Mouse (Mus musculus): Measurements from ENCODE around the gene Caap1.

DNA sequence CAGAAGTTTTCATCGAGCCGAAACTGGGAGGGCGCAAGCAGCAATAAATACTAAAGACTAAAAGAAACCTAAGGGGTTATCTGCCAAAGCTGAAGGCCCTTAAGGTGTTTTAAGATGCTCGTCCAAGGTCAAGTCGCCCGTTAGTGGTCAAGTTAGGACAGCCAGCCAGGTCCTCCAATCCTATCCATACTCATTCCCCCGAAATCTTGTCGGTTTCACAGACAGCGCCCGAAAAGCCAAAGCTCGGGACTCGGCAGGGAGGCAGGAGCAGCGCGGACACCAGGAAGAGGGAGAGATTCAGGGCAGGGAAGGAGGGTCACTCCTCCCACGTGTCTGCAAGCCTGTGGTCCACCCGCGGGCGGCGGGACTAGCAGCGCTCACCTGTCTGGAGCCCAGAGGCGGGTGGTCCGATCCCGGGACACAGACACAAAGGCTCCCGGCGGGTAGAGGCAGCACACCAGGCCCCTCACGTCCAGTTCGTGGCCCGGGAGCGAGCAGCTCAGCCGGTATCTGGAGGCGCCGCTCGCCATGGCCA is 46.0 kb upstream of the Caap1 start:
- TF ChIP-seq CTCF (IDR thresholded peaks at IDR 0.05; ENCODE audit: low read depth) (no peak), EP300 (optimal IDR thresholded peaks at IDR 0.05) (no peak)
